Mouse (Mus musculus) CH12.LX (cell line): ENCODE results near the gene Ttc30a2. TPM values are rescaled to one million over a fixed set of nuclear protein-coding genes. Genes with fewer than 3 reads are reported as not detected.

Experiments used
- DNase-seq: peaks from one replicate; pipeline ENCODE4 v3.0.0-alpha.2; 2013; ENCODE audit errors: extremely low read depth
- H3K27ac ChIP-seq: 2 replicates; pipeline ENCODE4 v1.5.1; 2012; ENCODE audit warnings: low read depth, mild to moderate bottlenecking, control low read depth, moderate library complexity; ENCODE audit not compliant: insufficient read depth
- H3K27me3 ChIP-seq: replicated peaks from 2 replicates; pipeline ENCODE3; 2012; ENCODE audit warnings: inconsistent platforms
- H3K36me3 ChIP-seq, 2 experiments: replicated peaks in 1 of 2; 2 replicates each; pipeline versions ENCODE3 to v1.6.1; 2012; ENCODE audit warnings: inconsistent platforms in 1 of 2, low read length in 1 of 2, mild to moderate bottlenecking in 1 of 2, mixed read lengths in 1 of 2, moderate library complexity in 1 of 2; ENCODE audit not compliant: control insufficient read depth in 1 of 2, insufficient read depth in 1 of 2
- H3K4me1 ChIP-seq, 2 experiments: 2 replicates each; pipeline ENCODE4 v1.6.1; 2012; ENCODE audit warnings: inconsistent platforms in 1 of 2, moderate library complexity in 1 of 2; ENCODE audit not compliant: insufficient read depth in 2 of 2, control insufficient read depth in 1 of 2
- H3K4me2 ChIP-seq: 2 replicates; pipeline ENCODE4 v1.6.1; 2012; ENCODE audit warnings: low read depth, mild to moderate bottlenecking, control low read depth; ENCODE audit not compliant: poor library complexity, insufficient read depth, severe bottlenecking
- H3K4me3 ChIP-seq, 3 experiments: fragments of 150-350 bp in 1 of 3; sonication (generic) in 1 of 3; replicated peaks in 1 of 3; 2 replicates each; pipeline versions ENCODE3 to v1.5.1; 2011 to 2012; ENCODE audit warnings: low read depth in 2 of 3, low read length in 2 of 3, mild to moderate bottlenecking in 2 of 3, moderate library complexity in 2 of 3, control low read depth in 1 of 3, improper control_type of control experiment in 1 of 3, inconsistent platforms in 1 of 3, mixed read lengths in 1 of 3; ENCODE audit not compliant: poor library complexity in 1 of 3
- H3K79me2 ChIP-seq: replicated peaks from 2 replicates; pipeline ENCODE4 v1.6.1; 2012; ENCODE audit warnings: mild to moderate bottlenecking, moderate library complexity; ENCODE audit not compliant: control insufficient read depth, poor library complexity, insufficient read depth, severe bottlenecking; ENCODE audit errors: extremely low read depth
- H3K9ac ChIP-seq: 2 replicates; pipeline ENCODE4 v1.6.1; 2012; ENCODE audit warnings: low read depth, mild to moderate bottlenecking, control low read depth, moderate library complexity; ENCODE audit not compliant: insufficient read depth
- H3K9me3 ChIP-seq: replicated peaks from 2 replicates; pipeline ENCODE3; 2012; ENCODE audit warnings: low read length, inconsistent platforms, mixed read lengths
- BHLHE40 ChIP-seq: IDR thresholded peaks from 2 replicates; pipeline ENCODE4 v1.6.1; 2011; ENCODE audit warnings: mild to moderate bottlenecking, low read depth, low read length, improper control_type of control experiment
- CHD2 ChIP-seq: IDR thresholded peaks from 2 replicates; pipeline ENCODE4 v1.6.1; 2011; ENCODE audit warnings: low read length, improper control_type of control experiment
- CTCF ChIP-seq, 2 experiments: IDR thresholded peaks in 1 of 2; conservative IDR thresholded peaks in 1 of 2; 2 replicates each; pipeline ENCODE4 v1.5.1; 2011 to 2012; ENCODE audit warnings: low read depth in 2 of 2, low read length in 2 of 2, improper control_type of control experiment in 1 of 2, inconsistent platforms in 1 of 2, mild to moderate bottlenecking in 1 of 2, moderate library complexity in 1 of 2
- E2F4 ChIP-seq: IDR thresholded peaks from 2 replicates; pipeline ENCODE4 v1.6.1; 2011; ENCODE audit warnings: low read depth, low read length, improper control_type of control experiment; ENCODE audit not compliant: insufficient replicate concordance
- ELF1 ChIP-seq: IDR thresholded peaks from 2 replicates; pipeline ENCODE4 v1.6.1; 2014; ENCODE audit warnings: low read depth, mild to moderate bottlenecking, inconsistent platforms, low read length, improper control_type of control experiment
- ETS1 ChIP-seq: conservative IDR thresholded peaks from 2 replicates; pipeline ENCODE4 v1.6.1; 2012; ENCODE audit warnings: low read depth, mild to moderate bottlenecking, inconsistent platforms, low read length, improper control_type of control experiment, moderate library complexity
- JUN ChIP-seq: IDR thresholded peaks from 2 replicates; pipeline ENCODE4 v1.6.1; 2011; ENCODE audit warnings: low read depth, mild to moderate bottlenecking, low read length, improper control_type of control experiment, moderate library complexity; ENCODE audit not compliant: insufficient read depth
- JUND ChIP-seq: conservative IDR thresholded peaks from 2 replicates; pipeline ENCODE4 v1.6.1; 2011; ENCODE audit warnings: low read depth, low read length, improper control_type of control experiment
- KAT2A ChIP-seq: IDR thresholded peaks from 2 replicates; pipeline ENCODE4 v1.6.1; 2012; ENCODE audit warnings: low read length, improper control_type of control experiment, inconsistent platforms; ENCODE audit not compliant: insufficient replicate concordance
- MAX ChIP-seq: IDR thresholded peaks from 2 replicates; pipeline ENCODE4 v1.6.1; 2011; ENCODE audit warnings: low read length, improper control_type of control experiment
- MXI1 ChIP-seq: IDR thresholded peaks from 2 replicates; pipeline ENCODE4 v1.6.1; 2011; ENCODE audit warnings: mild to moderate bottlenecking, low read depth, low read length, improper control_type of control experiment
- MYC ChIP-seq: IDR thresholded peaks from 2 replicates; pipeline ENCODE4 v1.6.1; 2011; ENCODE audit warnings: low read depth, mild to moderate bottlenecking, improper control_type of control experiment, low read length
- NELFE ChIP-seq: IDR thresholded peaks from 2 replicates; pipeline ENCODE4 v1.6.1; 2011; ENCODE audit warnings: low read depth, low read length, improper control_type of control experiment
- PAX5 ChIP-seq: IDR thresholded peaks from 2 replicates; pipeline ENCODE4 v1.6.1; 2012; ENCODE audit warnings: low read length, inconsistent platforms, mixed read lengths
- POLR2AphosphoS2 ChIP-seq: IDR thresholded peaks from 2 replicates; pipeline ENCODE4 v1.6.1; 2011; ENCODE audit warnings: low read depth, low read length, improper control_type of control experiment
- RAD21 ChIP-seq: IDR thresholded peaks from 2 replicates; pipeline ENCODE4 v1.6.1; 2011; ENCODE audit warnings: low read depth, mild to moderate bottlenecking, low read length, improper control_type of control experiment, moderate library complexity
- SIN3A ChIP-seq: IDR thresholded peaks from 2 replicates; pipeline ENCODE4 v1.6.1; 2012; ENCODE audit warnings: low read length, improper control_type of control experiment, inconsistent platforms
- TBP ChIP-seq: conservative IDR thresholded peaks from 2 replicates; pipeline ENCODE4 v1.6.1; 2011; ENCODE audit warnings: low read depth, low read length, improper control_type of control experiment
- UBTF ChIP-seq: IDR thresholded peaks from 2 replicates; pipeline ENCODE4 v1.6.1; 2012; ENCODE audit warnings: low read depth, mild to moderate bottlenecking, inconsistent platforms, low read length, improper control_type of control experiment, moderate library complexity
- USF1 ChIP-seq: IDR thresholded peaks from 2 replicates; pipeline ENCODE4 v1.6.1; 2014; ENCODE audit warnings: low read depth, mild to moderate bottlenecking, inconsistent platforms, low read length, improper control_type of control experiment
- ZC3H11A ChIP-seq: IDR thresholded peaks from 2 replicates; pipeline ENCODE4 v1.6.1; 2012; ENCODE audit warnings: low read depth, mild to moderate bottlenecking, inconsistent platforms, low read length, improper control_type of control experiment
- ZMIZ1 ChIP-seq: IDR thresholded peaks from 2 replicates; pipeline ENCODE4 v1.6.1; 2012; ENCODE audit warnings: low read depth, mild to moderate bottlenecking, inconsistent platforms, low read length, improper control_type of control experiment
- ZNF384 ChIP-seq: IDR thresholded peaks from 2 replicates; pipeline ENCODE4 v1.6.1; 2012; ENCODE audit warnings: low read depth, low read length, improper control_type of control experiment, inconsistent platforms
- dilution Hi-C: fragments of 300-500 bp; cut with MboI; formaldehyde crosslinking; loops from 2 replicates; pipeline ENCODE4 v1.14.3; 2020; ENCODE audit warnings: low sequenced_read_pairs; ENCODE audit not compliant: extremely low pct_unique_long_range_greater_than_20kb, extremely low pct_ligation_motif_present
- in situ Hi-C: fragments of 300-500 bp; cut with MboI; formaldehyde crosslinking; loops from 3 replicates; pipeline ENCODE4 v1.14.3; 2019; ENCODE audit warnings: low sequenced_read_pairs, low pct_ligation_motif_present, low pct_unique_long_range_greater_than_20kb, mixed read lengths
- polyA plus RNA-seq: library from polyadenylated mRNA; unstranded; fragments of >175 nt; gene quantifications from 2 replicates; pipeline ENCODE4 v1.2.1, GENCODE M21; 2012; ENCODE audit warnings: low read depth; ENCODE audit not compliant: insufficient read length
- total RNA-seq, 2 experiments: library from RNA; depleted of rRNA; stranded (reverse); fragments of 300-350 nt in 1 of 2; fragments of >200 nt in 1 of 2; gene quantifications; 2 replicates each; pipeline ENCODE4 v1.2.3; 2012 to 2014

Gene Ttc30a2
- total and polyA plus RNA-seq, 3 experiments, result not detected

DNA sequence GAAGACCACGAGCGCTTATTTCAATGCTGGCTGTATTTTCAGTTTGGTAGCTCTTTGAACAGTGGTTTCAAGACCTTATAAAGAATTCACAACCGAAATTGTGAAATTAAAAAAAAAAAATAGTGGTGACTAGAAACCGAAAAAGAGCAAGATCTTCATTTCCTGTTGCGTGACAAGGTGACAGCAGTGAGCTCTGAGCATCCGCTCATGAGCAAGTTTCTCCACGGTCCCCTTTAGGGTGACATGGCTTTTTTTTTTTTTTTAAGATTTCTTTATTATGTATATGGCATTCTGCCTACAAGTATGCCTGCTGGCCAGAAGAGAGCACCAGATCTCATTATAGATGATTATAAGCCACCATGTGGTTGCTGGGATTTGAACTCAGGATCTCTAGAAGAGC, 37.5 kb upstream of the Ttc30a2 start:
- Histone ChIP-seq H3K27ac (no peak overlapping the region), H3K4me3 (no peak overlapping the region), H3K9ac (no peak overlapping the region), H3K4me1 (no peaks in the 10 kb centered on the region), H3K4me2 (no peak overlapping the region), H3K27me3 (no peaks in the 10 kb centered on the region), H3K9me3 (no peaks in the 10 kb centered on the region), H3K36me3 (no peaks in the 10 kb centered on the region), H3K79me2 (no peaks in the 10 kb centered on the region)
- dilution Hi-C loops, result no loop called here
- TF ChIP-seq ETS1, result no peak
- no peak for TF ChIP-seq USF1
- TF ChIP-seq JUN, result no peak
- TF ChIP-seq CHD2, result no peak
- TF ChIP-seq ZMIZ1, result no peak
- TF ChIP-seq CTCF (conservative IDR thresholded peaks at IDR 0.05 in 1 of 2, IDR thresholded peaks at IDR 0.05 in 1 of 2; ENCODE audit: low read depth in 2 of 2, low read length in 2 of 2), result no peak
- no peak for TF ChIP-seq POLR2AphosphoS2
- 0 out of 2 replicates have a peak, but pooled peaks have one; percentile 42 for TF ChIP-seq ZNF384
- DNase-seq, result no peak
- in situ Hi-C loops, result no loop called here

DNA sequence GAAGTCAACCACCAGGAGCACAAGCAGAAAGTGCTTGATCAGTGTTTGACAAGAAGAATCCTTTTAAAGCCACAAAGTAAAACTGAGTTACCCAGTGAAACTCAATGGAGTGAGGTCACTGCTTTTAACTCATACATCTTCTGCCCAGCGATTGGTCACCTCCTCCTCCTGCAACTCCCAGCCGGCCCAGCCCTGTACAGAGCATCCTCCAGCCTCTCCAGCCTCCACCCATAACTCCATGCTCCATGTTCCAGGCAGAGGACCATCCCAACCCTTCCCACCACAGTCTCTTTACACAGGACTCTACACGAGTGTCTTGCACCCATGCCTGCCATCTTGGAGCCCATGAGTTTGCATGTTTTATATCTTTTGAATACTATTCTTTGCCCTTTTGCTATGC, 36.7 kb upstream of the Ttc30a2 start:
- Histone ChIP-seq H3K4me1 (no peaks in the 10 kb centered on the region), H3K27ac (no peak overlapping the region), H3K36me3 (no peaks in the 10 kb centered on the region), H3K4me3 (no peak overlapping the region), H3K79me2 (no peaks in the 10 kb centered on the region), H3K9ac (no peak overlapping the region), H3K9me3 (no peaks in the 10 kb centered on the region), H3K27me3 (no peaks in the 10 kb centered on the region), H3K4me2 (no peak overlapping the region)
- in situ Hi-C loops (no loop called here), dilution Hi-C loops (no loop called here)
- DNase-seq, result no peak
- no peak for TF ChIP-seq JUND
- TF ChIP-seq SIN3A, result no peak
- TF ChIP-seq NELFE, result no peak
- TF ChIP-seq UBTF, result no peak

DNA sequence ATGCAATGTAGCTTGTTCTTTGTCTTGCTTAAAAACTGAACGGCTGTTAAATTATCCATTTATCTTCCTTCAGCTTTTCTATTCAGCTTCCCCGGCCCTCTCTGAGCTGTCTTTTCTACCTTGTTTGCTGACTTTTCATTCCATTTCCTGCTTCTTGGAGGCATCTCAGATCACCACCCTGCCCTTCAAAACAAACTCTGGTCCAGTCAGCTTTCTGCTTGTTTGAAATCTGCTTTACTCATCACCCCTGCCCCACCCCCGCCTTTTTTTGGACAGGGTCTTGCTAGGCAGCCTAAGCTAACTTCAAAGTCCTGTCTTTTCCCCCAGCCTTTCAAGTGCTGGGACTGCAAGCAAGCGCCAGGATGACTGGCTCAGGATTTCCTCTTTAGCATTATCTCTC, 28.2 kb upstream of the Ttc30a2 start:
- TF ChIP-seq MAX (no peak), ELF1 (no peak), TBP (no peak), KAT2A (no peak), SIN3A (no peak), MXI1 (no peak), ZC3H11A (no peak), PAX5 (no peak), UBTF (no peak), E2F4 (no peak), CTCF (conservative IDR thresholded peaks at IDR 0.05 in 1 of 2, IDR thresholded peaks at IDR 0.05 in 1 of 2; ENCODE audit: low read depth in 2 of 2, low read length in 2 of 2) (no peak), ZMIZ1 (no peak), MYC (no peak), RAD21 (no peak), BHLHE40 (no peak), ETS1 (no peak), POLR2AphosphoS2 (no peak)
- in situ Hi-C loops, result no loop called here
- no peak for DNase-seq

More for the DNA sequence above, 28.2 kb upstream of the Ttc30a2 start:
- no peaks in the 10 kb centered on the region for H3K9me3 ChIP-seq
- dilution Hi-C loops, result no loop called here
- no peak overlapping the region for H3K4me2 ChIP-seq
- no peak overlapping the region for H3K27ac ChIP-seq
- no peaks in the 10 kb centered on the region for H3K27me3 ChIP-seq
- peaks cover 2 to 6% of the 10 kb centered on the region in 2 experiments; a peak in 2 of 4 replicates for H3K4me1 ChIP-seq
- no peaks in the 10 kb centered on the region for H3K79me2 ChIP-seq
- no peaks in the 10 kb centered on the region for H3K36me3 ChIP-seq
- H3K4me3 ChIP-seq, result no peak overlapping the region
- H3K9ac ChIP-seq, result no peak overlapping the region
